Mouse (Mus musculus) thymus, postnatal 4 days (tissue): Measurements from ENCODE around the gene 4930452B06Rik.
"Not testable (repeated sequence)": the region's sequence is repeated elsewhere in the genome, so short reads cannot be mapped to it uniquely, and the experiment has no call there.

Experiments
- DNase-seq: peaks from one replicate; pipeline ENCODE4 v3.0.0; 2021

Gene 4930452B06Rik

DNA sequence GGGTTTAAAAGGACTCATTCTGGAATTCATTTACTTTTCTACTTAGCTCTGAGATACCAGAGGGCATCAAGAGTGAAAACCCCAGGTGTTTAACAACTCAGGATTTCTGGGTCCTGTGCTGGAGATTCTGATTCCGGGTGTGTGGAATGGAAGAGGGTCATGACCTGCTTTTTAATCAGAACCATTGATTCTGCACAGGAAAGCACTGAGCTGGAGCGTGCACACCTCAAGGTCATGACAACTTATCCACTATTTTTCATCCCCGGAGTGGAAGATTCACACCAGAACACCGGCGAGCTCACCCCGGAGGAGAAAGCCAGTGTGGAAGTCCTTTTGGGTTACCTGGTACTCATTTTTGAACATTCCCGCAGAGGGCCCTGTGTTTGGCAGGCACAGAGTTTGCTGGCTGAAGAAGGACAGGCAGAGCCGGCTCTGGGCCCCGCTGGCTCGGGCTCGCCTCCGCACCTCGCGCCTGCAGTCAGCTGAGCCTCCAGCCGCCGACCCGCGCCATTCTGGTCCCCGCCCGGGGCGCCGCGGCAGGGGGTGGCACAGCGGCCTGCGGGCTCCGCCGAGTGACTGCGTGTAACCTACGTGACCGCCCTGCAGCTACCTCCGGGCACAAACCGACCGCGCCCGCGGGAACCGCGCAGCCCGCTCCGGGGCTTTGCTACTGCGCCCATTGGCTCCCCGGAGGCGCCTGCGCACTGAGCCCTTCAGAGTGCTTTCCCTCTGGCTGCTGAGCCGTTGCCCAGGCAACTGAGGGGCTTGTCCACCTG lies at the start of gene 4930452B06Rik:
Gene 4930452B06Rik (minus strand): TSS at position 605 of the 776 bp plus-strand sequence.
- peak; percentile 87 for DNase-seq

DNA sequence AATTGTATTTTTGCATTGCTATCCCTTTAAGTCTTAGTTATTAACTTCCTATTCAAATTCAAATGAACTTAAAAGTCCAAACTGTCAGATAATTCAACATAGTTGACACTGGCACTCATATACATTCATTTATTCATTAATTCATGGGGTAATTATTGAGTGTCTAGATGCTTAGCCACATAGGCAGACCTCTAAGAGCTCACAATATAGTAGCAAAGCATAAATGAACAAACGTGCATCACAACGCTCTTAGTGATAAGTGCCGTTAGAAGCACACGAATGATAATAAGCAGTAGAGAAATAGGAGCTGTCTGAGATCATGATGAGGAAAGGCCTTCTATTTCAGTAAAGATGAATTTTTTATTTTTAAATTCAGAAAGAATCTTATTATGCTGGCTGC lies 46.6 kb upstream of the 4930452B06Rik start:
- DNase-seq: no peak

DNA sequence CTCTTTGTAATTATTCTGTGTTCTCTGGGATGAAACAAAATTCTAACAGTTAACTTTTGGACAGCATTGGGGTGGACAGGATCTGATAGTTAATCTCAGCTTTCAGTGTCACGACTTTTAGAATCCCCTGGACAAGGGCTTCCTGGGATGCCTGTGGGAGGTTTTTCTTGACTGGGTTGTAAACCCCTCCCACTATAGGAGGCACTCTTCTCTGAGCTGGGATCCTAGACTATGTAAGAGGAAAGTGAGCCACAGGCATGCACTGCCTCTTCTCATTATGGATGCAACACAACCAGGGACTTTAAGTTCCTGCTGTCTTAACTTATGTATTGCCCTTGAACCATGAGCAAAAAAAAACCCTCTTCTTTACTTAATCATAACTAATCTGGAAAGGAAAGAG lies 23.4 kb upstream of the 4930452B06Rik start:
- no peak for DNase-seq

DNA sequence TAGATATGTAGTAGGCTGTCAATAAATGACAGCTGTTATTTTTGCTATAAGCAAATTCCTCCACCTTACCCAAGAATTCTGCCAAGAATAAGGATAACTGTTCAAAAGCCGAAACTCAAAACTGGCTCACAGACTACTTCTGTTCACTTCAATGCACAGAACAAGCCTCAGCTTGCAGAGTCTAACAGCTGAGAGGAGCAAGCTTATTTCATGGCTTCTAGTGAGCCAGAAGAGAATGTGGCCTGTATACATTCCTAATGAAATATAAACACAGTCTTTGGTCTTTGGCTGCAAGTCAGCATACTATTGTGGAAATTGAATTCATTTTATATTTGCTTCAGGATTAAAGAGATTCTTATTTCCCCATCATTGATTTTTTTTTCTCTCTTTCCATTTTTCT lies 22.4 kb upstream of the 4930452B06Rik start:
- DNase-seq: no peak

DNA sequence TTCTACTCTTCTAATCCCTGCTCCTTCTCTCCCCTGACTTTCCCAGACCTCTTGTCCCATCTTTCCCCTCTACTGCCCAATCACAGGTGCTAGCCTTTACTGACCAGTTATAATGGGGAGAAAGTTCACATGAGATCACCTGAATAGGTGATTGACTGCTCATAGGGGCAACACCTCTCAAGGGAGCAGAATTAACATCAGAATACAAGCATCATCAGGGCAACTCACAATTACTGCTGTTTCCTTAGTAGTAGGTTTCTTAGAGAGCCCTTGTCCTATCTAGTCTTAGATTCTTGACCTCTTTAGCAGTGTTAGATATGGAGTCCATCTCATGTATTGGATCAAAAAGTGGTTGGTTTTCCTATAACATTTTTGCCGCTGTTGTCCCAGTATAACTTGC lies 20.1 kb upstream of the 4930452B06Rik start:
- DNase-seq: no peak

DNA sequence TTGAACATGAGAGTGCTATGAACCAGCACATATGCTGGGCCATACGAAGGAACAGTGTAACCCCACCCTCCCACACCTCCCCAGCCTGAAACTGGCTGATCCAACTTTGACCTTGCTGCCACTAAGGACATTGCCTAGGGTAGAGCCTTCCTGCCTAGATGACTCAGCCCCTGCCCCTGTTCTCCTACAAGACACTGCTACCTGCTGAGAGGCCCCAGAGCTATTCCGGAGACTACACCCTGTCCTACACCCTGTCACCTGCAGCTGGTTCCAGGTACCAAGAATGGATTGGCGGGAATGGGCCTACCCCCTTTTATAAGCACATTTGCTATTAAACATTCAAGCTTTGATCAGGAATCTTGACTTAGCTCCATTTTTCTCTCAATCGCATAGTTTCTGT lies 13.9 kb upstream of the 4930452B06Rik start:
- no peak for DNase-seq

DNA sequence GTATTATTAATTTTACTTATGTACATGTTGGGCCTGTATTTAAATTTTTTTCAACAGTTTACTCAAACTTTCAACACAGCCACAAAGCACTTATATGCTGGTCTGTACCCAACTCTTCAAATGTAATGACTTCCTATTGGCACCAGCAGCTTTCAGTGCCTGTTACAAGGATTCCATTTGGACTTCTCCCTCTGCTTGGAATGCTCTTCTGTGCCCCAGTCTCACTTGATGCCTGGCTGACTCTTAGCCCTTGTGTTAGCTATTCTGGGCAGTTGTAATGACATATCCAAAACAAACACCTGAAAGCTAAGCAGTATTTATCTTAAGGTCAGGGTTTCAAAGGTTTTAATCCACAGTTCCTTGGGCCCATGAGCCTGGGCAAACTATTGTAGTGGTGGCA lies 5.7 kb downstream of the 4930452B06Rik start:
- no peak for DNase-seq

DNA sequence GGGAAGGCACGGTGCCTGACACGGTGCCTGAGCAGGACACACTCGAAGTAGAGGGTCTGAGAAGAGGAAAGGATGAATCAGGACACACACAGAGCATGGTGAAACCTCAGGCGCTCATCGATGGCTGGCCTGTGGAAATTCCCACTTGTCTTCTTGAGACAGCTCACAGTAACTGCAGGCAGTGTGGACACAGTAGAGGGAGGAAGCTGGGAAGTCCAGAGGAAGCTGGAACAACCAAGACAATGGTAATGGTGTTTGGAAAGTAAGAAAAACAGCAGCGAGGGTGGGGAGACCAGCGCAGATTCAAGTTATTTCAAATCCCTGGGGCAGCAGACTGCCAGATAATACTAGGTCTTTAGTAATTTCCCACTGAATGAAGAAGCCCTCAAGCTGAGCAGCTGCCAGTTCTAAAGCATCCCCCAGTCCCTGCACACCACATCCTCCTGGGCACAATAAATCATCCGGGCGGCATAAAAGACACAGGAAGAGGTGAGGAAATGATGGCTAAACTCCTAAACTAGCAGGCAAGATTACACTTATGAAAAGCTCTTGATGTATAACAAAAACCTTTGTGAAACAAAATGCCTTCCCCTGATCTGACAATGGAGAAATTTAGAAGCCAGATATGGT lies 24.3 kb downstream of the 4930452B06Rik start:
- DNase-seq: no peak

DNA sequence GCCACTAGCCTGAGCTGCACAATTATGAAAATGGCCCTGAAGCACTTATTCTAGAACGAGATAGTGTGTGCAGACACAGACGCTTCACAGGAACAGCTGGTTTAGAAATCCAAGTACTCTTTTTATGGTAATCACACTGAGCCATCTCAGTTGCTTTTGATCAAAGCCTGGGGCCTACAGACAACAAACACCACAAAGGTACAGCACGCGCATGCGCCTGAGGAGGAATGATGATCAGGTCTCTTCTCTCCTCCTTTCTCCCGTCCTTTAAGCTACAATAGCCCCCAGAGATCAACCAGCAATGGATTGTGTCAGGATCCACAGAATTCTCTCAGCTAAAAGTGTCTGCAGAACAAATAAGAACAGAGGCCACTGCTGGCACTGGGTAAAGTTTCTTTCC lies 33.8 kb downstream of the 4930452B06Rik start:
- peak; percentile 75 for DNase-seq

DNA sequence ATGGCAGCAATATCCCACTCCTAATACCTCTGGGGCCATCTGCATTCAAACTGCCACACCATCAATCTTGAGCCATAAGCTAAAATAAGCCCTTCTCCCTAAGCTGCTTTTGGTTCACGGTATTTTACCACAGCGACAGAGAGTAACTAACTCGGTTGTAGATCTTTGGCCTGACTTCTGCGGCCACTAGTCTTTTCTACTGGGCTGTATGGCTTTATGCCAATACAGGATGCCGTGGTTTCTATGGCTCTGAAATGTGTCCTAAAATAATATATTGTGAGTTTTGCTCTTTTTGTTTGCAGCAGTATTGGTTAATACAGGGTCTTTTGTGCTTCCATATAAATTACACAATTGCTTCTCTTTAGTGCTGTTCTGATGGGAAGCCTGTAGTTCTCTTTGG lies 37.6 kb downstream of the 4930452B06Rik start:
- no peak for DNase-seq

DNA sequence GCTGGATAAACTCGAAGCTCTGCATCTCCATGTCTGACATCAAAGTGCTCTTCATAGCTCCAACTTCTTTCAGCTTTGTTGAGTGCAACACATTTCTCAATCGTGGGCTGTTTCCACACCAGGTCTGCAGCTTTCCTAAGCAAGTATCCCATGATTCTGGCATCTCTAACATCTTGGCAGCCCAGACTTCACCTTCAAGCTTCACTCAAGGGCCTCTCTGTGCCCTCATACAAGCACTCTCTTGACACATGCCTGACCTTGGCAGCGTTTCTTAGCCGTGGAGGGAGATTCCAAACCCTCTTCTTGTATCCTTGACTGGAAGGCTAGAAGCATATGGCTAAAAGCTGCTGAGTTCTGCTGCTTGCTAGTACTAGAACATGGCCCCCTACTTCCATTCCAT lies 38.6 kb downstream of the 4930452B06Rik start:
- DNase-seq: no peak

DNA sequence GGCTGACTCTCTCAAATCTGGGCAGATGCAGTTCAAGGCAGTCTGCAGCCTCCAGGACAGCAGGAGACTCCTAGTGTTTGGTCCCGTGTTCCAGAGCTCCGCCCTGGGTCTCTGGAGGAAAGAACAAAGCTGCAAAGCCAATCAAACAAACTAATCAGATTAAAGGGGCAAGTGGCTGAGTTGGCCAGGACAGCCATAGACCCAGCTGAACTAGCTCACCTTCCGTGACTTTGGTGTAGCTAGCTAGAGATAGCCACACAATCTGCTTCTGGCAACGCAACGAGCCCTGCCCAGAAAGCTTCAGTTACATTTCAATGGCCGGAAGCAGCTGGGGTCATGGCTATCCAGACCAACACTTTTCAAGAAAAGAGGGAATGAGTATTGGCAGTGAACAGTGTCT lies 44.9 kb downstream of the 4930452B06Rik start:
- peak; percentile 33 for DNase-seq

DNA sequence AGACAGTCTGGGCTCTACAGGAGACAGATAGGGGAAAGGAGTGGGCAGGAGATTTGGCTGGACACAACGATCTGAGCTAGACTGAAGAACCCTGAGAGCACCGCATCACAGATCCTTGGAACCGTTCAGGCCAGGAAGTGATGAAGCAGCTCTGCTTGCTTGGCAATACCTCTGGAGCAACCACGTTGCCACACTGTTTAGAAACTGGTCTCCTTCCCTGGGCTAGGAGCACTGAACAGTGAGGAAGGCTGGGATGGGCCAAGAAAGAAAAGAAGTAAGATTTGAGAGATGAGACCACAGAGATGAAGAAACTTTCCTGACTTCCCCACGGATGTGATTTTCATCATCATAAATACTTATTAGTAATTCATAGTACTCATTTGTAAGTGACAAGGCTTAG lies 45.5 kb downstream of the 4930452B06Rik start:
- no peak for DNase-seq

DNA sequence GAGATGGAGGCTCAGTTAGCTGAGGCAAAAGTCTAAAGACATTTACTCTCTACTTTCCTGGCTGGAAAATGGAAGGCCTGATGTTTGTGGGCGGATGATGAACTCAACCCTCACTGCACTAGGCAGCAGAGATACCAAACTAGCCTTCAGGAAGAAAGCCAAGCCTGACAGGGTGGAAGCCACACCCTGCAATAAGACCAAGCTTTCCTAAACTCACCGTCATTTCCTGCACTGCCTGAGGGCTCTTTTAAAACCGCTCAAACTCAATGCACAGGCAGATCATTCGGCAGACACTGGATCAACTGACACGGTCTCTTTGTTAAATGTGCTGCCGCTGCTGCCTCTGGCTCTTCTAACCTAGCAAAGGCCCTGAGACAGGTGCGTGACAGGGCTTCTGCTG lies 50.4 kb downstream of the 4930452B06Rik start:
- DNase-seq: peak; percentile 32

DNA sequence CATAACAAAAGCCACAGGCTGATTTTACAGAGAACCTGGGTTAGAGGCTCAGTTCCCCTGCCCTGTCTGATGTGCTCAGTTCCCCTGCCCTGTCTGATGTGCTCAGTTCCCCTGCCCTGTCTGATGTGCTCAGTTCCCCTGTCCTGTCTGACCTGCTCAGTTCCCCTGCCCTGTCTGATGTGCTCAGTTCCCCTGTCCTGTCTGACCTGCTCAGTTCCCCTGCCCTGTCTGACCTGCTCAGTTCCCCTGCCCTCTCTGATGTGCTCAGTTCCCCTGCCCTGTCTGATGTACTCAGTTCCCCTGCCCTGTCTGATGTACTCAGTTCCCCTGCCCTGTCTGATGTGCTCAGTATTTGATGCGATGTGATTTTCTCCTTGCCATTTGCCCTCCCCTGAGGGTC lies 51.6 kb downstream of the 4930452B06Rik start:
- not testable (repeated sequence) for DNase-seq

DNA sequence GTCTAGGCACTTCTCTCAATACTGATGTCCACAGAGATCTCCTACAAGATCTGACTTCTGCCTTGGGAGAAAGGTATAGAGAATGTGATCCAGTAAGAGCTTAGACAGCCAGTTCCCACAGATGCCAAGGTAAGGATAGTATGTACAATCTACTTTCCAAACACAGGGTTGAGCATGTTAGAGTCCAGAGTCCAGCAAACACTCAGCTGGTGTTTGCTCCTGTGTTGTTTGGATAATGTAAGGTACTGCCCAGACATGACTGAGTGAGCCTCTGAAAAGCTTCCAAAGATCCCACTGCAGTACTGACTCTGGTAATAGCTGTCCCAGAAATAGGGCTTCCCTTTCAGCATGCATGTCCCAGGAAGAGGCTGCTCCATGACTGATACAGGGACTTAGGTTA lies 54.0 kb downstream of the 4930452B06Rik start:
- no peak for DNase-seq

DNA sequence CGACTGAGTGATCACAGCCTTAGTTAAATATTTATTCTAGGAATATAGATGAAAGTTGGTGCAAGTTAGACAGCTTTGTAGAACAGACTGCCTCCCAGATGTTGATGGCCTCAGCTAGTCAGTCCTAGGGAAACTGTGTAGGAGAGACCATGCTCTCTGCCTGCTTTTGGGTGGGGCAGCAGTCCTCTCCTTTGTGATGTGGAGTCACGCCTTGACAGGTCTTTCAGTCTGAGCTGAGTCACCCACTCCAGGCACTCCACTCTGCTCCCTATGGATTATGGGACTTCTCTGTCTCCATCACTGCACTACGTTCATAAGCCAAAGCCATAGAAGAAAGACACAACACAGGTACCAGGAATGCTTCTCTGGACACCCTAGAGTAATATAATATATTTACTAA lies 55.9 kb downstream of the 4930452B06Rik start:
- DNase-seq: no peak

DNA sequence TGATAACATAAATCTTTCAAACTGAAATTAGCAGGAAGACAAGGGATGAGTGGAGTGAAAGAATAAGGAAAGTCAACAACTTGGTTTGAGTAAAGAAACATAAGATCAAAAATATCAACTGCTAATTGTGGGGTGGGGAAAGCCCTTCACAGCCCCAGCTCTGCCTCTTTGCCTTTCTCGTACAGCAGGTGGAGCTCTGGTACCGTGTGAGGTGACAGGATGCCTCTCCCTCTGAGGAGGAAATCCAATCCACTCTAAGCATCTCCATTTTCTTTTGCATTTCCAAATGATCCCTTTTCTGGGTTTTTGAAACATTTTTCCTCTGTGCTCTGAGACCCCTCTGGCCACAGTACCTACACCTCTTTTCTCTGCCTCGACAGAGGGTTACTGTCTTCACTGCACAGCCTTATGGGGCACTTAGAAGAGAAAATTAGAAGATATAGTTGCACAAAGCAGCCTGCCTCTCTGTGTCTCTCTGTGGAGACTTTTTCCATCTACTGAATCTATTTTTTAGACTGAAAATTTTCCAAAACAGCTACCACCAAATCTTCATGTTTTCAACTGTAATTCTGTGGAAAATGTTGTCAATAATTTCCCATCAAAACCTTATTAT lies 57.4 kb downstream of the 4930452B06Rik start:
- DNase-seq: peak; percentile 84

DNA sequence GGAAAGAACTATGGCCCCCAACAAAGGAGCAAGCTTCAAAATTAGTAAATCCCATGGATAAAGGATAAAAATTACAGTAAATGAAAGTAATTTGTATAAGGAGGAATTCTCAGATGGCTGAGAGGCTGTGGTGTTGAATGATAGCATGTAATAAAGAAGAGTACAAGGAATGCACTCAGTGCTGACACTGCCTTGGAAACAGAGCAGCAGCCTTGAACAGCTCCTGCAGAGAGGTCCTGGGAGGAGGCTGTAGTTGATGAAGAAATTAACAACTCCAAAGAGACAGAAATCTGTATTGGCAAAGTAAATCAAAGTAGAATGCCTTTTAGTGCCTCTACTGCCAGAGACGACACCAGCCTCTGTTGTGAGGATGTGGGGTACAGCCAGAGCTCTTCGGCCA lies 61.1 kb downstream of the 4930452B06Rik start:
- DNase-seq: no peak

DNA sequence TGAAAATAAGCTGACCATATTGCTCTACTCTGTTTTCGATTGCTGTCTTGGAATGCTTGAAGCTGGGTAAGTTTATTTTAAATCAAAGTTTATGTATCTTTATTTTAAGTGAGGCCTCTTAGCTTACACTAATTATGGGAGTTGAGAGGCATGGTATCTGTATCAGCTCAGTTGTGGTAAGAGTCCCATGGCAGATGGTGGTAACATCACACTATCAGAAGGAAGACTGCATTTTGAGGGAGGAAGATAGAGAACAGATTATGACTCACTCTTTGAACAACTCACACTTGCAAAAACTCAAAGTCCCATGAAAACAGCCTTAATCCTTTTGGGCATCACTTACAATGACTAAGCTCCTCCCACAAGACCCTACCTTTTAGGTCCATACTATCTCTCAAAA lies 81.0 kb downstream of the 4930452B06Rik start:
- DNase-seq: no peak

DNA sequence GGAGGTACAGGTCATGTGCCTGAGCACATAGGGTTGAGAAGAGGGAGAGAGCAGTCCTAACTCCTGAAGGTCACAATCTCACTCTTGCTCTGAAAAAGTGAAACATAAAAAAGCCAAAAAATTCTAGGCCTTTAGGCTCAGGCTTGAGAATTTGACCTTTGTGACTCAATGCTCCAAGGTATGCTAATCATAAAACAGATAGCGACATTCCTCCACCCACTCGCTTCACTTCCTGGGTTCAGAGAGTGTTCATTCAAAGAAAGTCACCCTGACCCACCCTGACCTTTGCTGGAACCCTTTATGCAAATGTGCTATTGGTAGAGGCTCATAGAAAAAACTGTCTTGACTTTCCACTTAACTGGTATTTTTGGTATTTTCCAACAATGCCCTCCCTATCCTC lies 115.0 kb downstream of the 4930452B06Rik start:
- DNase-seq: not testable (repeated sequence)

DNA sequence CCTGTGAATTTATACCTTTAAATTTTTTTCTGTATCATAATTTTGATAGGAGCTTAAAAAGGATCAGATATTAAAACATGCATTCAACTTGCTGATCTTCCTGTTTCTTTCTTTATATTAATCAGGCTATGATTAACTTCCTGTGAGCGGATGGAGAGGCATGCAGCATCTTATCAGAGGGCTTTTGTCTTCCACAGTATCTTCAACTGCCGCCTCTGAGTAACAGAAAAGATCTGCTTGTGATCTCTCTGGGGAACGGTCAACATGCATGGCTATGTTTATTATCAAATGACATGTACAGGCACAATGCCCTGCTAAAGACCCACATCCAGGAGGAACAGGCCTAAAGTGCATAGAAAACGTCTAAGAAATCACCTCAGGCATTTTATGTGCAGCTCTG lies 116.9 kb downstream of the 4930452B06Rik start:
- DNase-seq: no peak

DNA sequence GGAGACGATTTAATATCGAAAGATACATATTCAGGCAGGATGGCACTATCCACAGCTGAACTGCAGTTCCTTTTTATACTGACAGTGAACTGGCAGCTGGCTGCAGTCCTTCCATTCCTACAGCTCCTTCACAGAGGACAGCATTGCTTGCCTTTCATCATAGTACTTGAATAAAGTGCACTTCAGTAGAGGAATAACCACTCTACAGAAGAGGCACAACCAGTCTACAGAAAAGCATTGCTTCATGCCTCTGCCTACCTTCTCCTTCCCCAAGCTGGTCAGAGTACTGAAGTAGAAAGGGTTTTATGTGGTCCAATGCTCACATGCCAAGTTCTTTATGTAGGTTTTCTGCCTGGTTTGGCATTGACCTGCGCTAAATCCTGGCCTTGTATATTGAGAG lies 130.0 kb downstream of the 4930452B06Rik start:
- no peak for DNase-seq

DNA sequence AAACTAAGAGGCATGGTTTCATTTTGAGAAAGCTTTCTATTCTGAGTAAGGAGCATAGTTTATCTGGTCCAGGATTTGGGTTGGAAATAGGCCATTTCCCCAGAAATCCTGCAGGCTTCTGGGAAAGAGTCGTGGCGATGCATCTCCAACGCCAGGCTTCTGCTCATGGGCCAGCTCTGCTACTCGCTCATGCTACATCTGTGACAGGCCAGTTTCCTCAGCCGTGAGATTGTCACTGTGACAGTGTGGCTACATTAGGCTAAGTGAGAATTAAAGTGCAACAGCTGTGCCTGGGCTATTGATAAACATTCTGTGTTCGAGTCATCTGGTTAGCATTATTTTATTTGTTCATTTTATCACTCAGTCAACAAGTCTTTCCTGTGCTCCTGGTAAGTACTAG lies 140.8 kb downstream of the 4930452B06Rik start:
- no peak for DNase-seq
